Mouse (Mus musculus) spleen, adult 18-20 months (tissue): ENCODE measurements around the gene Elk3.
"Not testable (repeated sequence)": the region's sequence is repeated elsewhere in the genome, so short reads cannot be mapped to it uniquely, and the experiment has no call there.

Source experiments
- DNase-seq, 2 experiments: peaks; one replicate each; pipeline ENCODE4 v3.0.0; 2022; ENCODE audit warnings: mixed read lengths in 2 of 2

Elk3 gene

DNA sequence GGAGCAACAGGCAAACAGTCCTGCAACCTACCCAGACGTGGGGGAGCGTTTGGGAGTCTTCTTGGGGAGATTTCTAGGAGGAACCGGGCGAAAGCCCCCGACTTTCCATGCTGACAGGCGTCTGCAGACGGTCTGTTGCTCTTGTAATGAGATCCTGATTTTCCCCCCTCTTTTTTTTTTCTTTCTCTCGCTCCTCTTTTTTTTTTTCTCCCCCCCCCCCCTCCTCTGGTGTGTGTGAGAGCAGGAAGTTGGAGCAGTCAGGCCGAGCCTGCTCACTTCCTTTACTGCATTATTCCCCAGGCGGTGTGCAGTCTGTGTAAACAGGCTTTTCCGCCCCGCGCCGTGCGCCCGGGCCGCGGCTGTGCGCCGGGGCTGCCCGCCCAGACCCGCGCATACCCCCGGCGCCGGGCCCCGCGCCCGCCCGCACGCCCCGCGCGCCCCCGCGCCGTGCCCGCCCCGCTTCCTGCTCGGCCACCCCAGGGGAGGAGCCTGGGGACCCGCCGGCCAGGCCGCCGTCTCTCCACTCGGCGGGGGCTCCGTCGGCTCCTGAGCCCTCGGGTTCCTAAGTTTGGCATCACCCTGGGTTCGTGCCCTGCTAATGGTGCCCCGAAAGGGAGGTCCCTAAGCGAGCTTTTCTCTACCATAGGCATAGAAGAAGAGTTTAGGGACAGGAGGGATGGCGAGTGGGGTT, at the start of gene Elk3:
Gene Elk3, minus strand, starts transcription at position 415 of the 691 bp plus-strand sequence.
- DNase-seq: peak; percentile 72

DNA sequence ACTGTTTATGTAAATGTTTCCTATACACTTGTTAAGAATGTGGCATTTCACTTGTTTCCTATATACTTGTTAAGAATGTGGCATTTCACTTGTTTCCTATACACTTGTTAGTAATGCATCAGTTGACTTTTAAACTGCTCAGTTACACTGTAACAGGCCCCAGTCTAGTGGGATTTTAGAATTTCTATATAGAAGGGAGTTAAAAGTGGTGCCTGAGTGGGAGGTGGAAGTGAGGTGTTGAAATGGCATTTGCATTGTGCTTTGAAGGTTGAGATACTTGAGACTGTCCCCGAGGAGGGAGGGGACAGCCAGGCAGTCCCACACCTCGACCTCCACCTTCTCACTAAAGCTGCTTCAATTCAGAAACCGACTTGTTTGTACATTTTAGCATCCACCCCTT, 49.7 kb upstream of the Elk3 start:
- no peak for DNase-seq

DNA sequence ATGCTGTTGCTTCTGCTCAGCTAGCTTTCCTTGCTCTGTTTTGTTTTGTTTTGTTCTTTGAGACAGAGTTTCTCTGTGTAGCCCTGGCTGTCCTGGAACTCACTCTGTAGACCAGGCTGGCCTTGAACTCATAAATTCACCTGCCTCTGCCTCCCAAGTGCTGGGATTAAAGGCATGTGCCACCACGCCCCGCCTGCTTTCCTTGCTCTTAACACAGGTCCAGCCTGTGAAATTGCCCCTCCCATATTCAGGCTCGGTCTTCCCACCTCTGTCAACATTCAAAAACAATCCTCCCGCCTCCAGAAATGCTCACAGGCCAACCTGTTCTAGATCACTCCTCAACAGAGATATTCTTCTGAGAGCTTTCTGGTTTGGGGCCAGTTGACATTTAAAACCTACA, 49.3 kb upstream of the Elk3 start:
- not testable (repeated sequence) for DNase-seq

GRCm38 (mm10) chr10:93359339-93359863, 48.5 kb upstream of the Elk3 start:
- no peak for DNase-seq

DNA sequence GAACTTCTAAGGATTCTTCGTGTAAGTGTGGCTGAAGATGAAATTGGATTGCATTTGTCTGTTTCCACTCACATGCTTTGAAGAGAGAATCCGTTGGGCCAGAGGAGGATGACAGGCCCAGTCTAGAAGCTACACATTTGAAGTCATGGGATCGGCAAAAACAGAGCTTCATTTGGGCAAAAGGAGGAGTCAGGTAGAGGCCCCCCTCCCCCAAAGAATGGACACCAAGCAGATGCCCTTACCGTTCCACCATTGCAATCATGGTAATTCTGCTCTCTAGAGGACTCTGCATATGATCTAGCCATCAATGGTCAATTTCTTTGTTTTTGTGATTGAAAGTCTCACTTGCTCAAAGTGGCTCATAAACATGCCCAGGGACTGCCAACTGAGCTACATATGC, 47.9 kb upstream of the Elk3 start:
- DNase-seq: no peak

- DNase-seq: no peak
Measured at GRCm38 (mm10) chr10:93357162-93357561, 46.2 kb upstream of the Elk3 start.

DNA sequence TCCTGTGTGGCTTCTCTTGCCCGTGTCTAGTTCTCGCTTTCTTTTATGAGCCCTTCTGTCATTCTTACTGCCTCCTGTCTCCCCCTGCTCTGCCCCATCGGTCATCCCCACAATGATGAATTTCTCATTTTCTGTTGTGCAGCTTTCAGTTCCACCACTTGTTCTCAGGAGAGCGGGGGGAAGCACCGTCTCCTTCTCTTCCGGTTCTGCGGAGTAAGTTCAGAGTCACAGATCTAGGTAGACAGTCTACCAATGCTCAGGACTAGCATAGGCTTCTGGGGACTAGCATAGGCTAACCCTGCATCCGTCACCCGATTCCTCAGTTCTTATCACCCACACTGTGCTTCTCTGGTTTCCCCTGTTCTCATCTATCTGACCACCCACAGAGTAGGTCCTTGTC, 45.2 kb upstream of the Elk3 start:
- DNase-seq: peak in 1 of 2 experiments; percentile 35

DNA sequence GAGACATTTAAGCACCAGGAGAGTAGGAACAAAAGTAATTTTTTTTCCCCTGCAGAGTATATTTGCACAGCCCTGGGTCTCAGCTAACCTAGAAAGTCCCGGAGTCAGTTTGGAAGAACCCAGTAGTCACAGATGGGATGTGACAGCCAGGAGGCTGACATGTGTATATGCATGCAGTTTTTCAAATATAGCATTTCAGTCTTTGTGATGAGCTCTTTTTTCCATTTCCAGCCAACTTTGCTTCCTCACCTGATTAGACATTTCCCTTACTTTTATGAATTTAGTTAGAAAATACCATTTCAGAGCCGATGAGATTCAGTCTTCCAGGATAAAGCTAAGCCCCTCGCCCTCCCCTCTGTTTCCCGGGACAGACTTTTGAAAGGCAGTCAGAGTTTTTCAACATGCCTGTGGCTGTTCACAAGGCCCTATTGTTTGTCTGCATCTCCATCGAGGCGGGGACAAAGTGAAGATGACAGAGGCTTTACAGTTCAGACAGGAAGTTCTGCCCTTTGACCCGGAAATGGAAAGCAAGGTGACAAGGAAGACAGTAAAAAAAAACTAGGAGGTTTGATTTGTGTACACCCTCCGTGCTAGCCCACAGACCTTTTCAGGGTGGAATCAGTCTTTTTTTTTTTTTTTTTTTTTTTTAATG, 44.5 kb upstream of the Elk3 start:
- DNase-seq: no peak

GRCm38 (mm10) chr10:93353545-93354326, 42.8 kb upstream of the Elk3 start:
- no peak for DNase-seq

GRCm38 (mm10) chr10:93347918-93348505, 37.1 kb upstream of the Elk3 start:
- no peak for DNase-seq

- DNase-seq: no peak
Measured at GRCm38 (mm10) chr10:93347387-93347786, 36.5 kb upstream of the Elk3 start.

DNA sequence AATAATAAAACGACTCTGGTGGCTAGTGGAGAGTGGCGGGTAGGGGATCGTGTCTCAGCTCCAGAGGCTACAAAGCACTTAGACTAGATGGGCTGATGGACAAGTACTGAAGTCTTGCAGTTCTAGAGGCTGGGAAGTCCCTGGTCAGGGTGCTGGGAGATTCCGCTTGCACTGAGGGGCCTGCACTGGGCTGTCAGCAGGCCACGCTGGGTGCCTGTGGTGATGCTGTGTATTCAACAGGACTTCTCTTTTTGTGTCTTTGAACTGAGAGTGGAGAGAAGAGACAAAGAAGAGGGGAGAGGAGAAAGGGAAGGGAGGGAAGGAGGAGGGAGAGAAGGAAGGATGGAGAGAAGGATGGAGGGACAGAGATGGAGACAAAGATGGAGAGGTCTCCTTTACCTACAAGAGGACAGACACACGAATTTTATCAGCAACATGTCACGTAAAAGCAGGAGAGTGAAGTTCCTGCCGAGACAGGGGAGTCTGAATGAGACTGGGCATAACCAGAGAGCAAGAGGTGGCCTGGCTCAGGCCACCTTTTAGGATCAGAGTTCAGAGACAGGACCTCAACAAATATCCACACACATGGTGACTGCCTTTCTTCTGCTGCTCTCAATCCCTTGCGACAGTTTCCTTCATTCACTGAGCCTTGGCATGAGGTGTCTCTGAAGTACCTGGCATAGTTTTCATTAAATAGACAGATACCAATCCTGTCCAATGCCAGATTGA, 35.4 kb upstream of the Elk3 start:
- no peak for DNase-seq

DNA sequence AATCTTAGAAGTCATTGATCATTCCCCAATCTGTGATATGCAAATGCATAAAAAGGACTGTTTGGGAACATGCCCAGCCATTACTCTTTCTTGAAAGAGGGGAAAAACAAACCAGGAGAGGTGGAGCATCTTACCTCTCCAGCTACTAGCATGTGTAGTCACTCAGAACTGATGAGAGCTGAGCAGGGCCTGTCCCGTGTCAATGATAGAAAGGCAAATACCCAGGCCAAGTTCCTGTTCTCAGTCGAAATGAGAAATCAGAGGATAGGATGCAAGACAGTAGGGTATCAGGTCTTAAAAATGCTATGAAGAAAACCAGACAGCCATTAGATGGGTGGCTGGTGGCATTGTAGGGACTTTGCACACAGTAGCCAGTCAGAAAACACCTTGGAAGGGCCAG, 34.6 kb upstream of the Elk3 start:
- no peak for DNase-seq

DNA sequence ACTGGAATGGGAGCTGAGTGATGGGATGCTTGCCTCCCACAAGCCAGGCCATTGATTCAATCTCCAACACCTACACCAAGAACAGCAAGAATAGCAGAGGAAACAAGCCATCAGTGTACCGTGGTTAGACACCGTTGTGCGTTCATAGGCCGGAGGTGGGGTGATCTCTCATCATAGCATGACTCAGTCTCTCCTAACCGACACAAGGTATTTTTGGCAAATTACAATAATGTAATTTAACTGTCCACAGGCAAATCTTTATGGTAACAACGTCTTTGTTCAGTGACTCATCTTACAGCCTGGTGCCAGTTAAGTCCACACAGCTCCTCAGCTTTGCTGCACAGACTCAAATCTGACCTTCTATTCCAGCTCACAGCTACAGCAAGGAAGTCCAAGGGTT, 32.5 kb upstream of the Elk3 start:
- no peak for DNase-seq

- no peak for DNase-seq
Measured at GRCm38 (mm10) chr10:93342986-93343385, 32.1 kb upstream of the Elk3 start.

- no peak for DNase-seq
Measured at GRCm38 (mm10) chr10:93338526-93338925, 27.6 kb upstream of the Elk3 start.

GRCm38 (mm10) chr10:93336462-93336931, 25.6 kb upstream of the Elk3 start:
- no peak for DNase-seq

DNA sequence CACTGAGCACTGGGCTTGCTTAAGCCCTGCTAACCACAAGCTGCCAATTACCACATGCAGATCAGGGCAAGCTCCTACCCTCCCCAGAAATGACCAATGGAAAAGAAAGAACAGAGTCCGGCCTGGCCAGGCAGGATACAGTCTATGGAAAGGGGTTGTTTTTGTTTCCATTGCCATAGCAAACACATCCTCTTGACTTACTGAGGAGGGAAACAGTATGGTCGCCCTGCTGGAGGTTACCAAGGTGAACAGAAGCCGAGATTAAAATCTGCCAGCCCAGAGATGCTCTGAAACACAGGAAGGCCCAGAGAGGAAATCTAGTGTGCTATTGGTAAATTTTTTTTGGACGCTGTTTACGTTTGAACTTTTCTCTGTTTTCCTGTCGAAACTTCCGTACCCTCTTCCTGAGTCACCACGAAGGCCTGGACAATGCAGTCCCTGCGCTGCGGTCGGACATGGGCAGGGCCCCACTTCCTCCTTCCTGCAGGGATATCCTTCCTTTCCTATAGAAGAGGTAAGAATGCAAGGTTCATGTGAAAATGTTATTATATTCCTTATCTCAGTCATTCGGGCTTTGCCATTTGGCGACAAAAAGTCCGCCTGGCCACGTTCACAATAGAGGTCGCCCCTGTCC, 25.0 kb upstream of the Elk3 start:
- peak; percentile 32 to 44 for DNase-seq

GRCm38 (mm10) chr10:93335001-93335400, 24.1 kb upstream of the Elk3 start:
- DNase-seq: no peak

GRCm38 (mm10) chr10:93333239-93333638, 22.3 kb upstream of the Elk3 start:
- DNase-seq: no peak

- no peak for DNase-seq
Measured at GRCm38 (mm10) chr10:93332261-93332809, 21.4 kb upstream of the Elk3 start.

DNA sequence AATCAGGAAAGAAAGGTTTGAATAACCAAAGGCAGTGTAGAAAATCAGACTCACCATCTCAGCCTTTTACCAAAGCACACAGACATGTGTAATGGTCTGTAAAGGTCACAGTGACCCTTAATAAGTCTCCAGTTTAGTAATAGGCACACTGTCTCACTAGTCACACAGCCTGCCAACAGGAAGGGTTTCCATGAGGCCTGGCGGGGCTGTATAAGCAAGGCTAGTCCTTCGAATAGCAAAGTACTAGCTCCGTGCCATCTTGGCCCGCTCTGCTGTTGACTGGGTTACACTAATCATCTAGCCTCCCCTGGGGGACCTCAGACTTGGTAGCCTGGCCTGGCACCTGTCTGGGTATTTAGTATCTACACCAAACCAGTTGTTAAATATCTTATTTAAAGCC, 20.6 kb upstream of the Elk3 start:
- no peak for DNase-seq
